26 mouse cellular contexts compared by ENCODE assay signal in the genomic region with DNA sequence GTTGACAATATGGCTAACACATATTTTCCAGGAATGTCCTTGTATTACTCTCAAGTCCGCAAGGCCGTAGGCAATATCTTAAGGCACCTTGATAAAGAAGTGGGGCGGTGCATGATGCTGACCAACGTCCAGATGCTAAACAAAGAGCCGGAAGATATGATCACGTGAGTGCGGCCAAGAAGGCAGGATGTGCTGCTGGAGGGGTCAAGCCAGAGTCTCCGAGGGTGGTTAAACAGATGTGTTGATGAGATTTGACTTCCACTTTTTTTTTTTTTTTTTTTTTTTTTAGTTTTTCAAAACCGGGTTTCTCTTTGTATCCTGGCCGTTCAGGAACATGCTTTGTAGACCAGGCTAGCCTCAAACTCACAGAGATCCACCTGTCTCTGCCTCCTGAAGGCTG.
DNase-seq lines count a peak whose midpoint lies in the region; ATAC-seq and TF ChIP-seq lines count a peak whose summit lies in the region.
"Had no signal": no experiment of that assay in that cellular context is flagged by ENCODE, and none has a peak within 500 bp of the region (broad histone marks: within the 10 kb centered on the region; RNA-seq: fewer than 3 reads in every experiment).

No protein-coding gene starts in this region.

- TF ChIP-seq CTCF in MEL (IDR thresholded peaks at IDR 0.05 in 2 of 3, conservative IDR thresholded peaks at IDR 0.05 in 1 of 3; ENCODE audit: control insufficient read depth in 1 of 3, insufficient read depth in 1 of 3, low read depth in 2 of 3, low read length in 3 of 3, poor library complexity in 1 of 3, severe bottlenecking in 1 of 3), result no peak

- no peak for TF ChIP-seq RAD21 in MEL (IDR thresholded peaks at IDR 0.05; ENCODE audit: low read depth, low read length)

- H3K4me2 ChIP-seq in heart, embryonic 12.5 days, result no peak overlapping the region

- no peak for ATAC-seq in heart, embryonic 12.5 days (ENCODE audit: insufficient number of reproducible peaks, low FRiP score)
- ATAC-seq: activated CD4-positive, CD25-positive, alpha-beta regulatory T cell, adult 4 months; CD4-positive, CD25-positive, alpha-beta regulatory T cell, adult 4 months; Patski had no signal

- no peaks in the 10 kb centered on the region for H3K79me2 ChIP-seq in MEL (ENCODE audit: control insufficient read depth, insufficient read depth, low read length, poor library complexity)

- no peaks in the 10 kb centered on the region for H3K9me3 ChIP-seq in heart, embryonic 12.5 days (replicated peaks)
- no peaks in the 10 kb centered on the region for H3K9me3 ChIP-seq in ES-E14 (ENCODE audit: control insufficient read depth, insufficient read depth, low read depth, low read length)
- no peaks in the 10 kb centered on the region for H3K9me3 ChIP-seq in MEL (replicated peaks; ENCODE audit: insufficient read depth, low read length)

- peak; percentile 89 for DNase-seq in heart, adult 11 months
- DNase-seq in 416B (ENCODE audit: low read depth), result peak; percentile 30
- no peak for DNase-seq in ES-E14 (ENCODE audit: low read depth, low spot score)
- DNase-seq in MEL (ENCODE audit: low read depth, low spot score), result no peak
- no peak for DNase-seq in adrenal gland, adult 18-20 months (ENCODE audit: low spot score in 2 of 2)
- no peak for DNase-seq in right cerebral cortex, postnatal 4 days
- DNase-seq in adrenal gland, postnatal 25 days, result no peak
- DNase-seq: adrenal gland, adult 2 months; adrenal gland, adult 8-10 months; adrenal gland, postnatal 10 days; adrenal gland, postnatal 14 days; adrenal gland, postnatal 36 days; B cell, adult 2 months; cerebellum, adult 11 months; cerebellum, adult 11-12 months; cerebellum, adult 18-20 months; cerebellum, adult 2 months; cerebellum, adult 8-10 months; cerebellum, adult 9-10 months; cerebellum, adult 9-11 months had no signal

- peaks cover 68% of the 10 kb centered on the region for H3K36me3 ChIP-seq in heart, embryonic 12.5 days
- H3K36me3 ChIP-seq in ES-E14 (ENCODE audit: control insufficient read depth, insufficient read depth, low read length, poor library complexity, severe bottlenecking), result no peaks in the 10 kb centered on the region; the same call in 1 of the 2 replicates
- H3K36me3 ChIP-seq in MEL (ENCODE audit: control insufficient read depth in 1 of 2, insufficient read depth in 2 of 2, low read length in 2 of 2), result peaks cover 0 to 10% of the 10 kb centered on the region in 2 experiments; a peak in 2 of 4 replicates
- H3K36me3 ChIP-seq: G1E had no signal

- H3K27me3 ChIP-seq in heart, embryonic 12.5 days (replicated peaks), result no peaks in the 10 kb centered on the region
- H3K27me3 ChIP-seq in MEL (ENCODE audit: control insufficient read depth in 1 of 2, insufficient read depth in 2 of 2, low read length in 2 of 2), result no peaks in the 10 kb centered on the region
- H3K27me3 ChIP-seq: CH12.LX, Patski had no signal

- H3K4me1 ChIP-seq in heart, embryonic 12.5 days (replicated peaks), result peaks cover 20% of the 10 kb centered on the region
- H3K4me1 ChIP-seq in ES-E14 (ENCODE audit: control insufficient read depth in 2 of 2, insufficient read depth in 2 of 2, low read length in 2 of 2, poor library complexity in 1 of 2) (no peaks in the 10 kb centered on the region), MEL (ENCODE audit: control insufficient read depth in 1 of 2, insufficient read depth in 2 of 2, low read length in 2 of 2) (peaks cover 10 to 12% of the 10 kb centered on the region in 2 experiments)

- WGBS in heart, embryonic 12.5 days, result 82% methylated on average over 10 of the region's 10 CpGs

- H3K4me3 ChIP-seq in heart, embryonic 12.5 days, result no peak overlapping the region
- H3K4me3 ChIP-seq in ES-E14 (ENCODE audit: insufficient read depth in 1 of 2, low read depth in 1 of 2, low read length in 2 of 2, poor library complexity in 1 of 2, severe bottlenecking in 1 of 2) (no peak overlapping the region), MEL (ENCODE audit: control insufficient read depth in 1 of 2, insufficient read depth in 1 of 2, low read depth in 2 of 2, low read length in 2 of 2) (no peak overlapping the region)

- no peak overlapping the region for H3K9ac ChIP-seq in heart, embryonic 12.5 days
- H3K9ac ChIP-seq in ES-E14 (ENCODE audit: insufficient read depth, low read depth, low read length, poor library complexity, severe bottlenecking) (no peak overlapping the region), MEL (ENCODE audit: control insufficient read depth, low read depth, low read length, poor library complexity, severe bottlenecking) (no peak overlapping the region)

- TF ChIP-seq POLR2A in MEL (IDR thresholded peaks at IDR 0.05; ENCODE audit: control insufficient read depth in 1 of 2, insufficient read depth in 1 of 2, low read depth in 1 of 2, low read length in 2 of 2, poor library complexity in 1 of 2), result no peak

- H3K27ac ChIP-seq in heart, embryonic 12.5 days (ENCODE audit: poor library complexity, severe bottlenecking), result no peak overlapping the region
- H3K27ac ChIP-seq in ES-E14 (ENCODE audit: insufficient read depth, low read depth, low read length, poor library complexity, severe bottlenecking), result no peak overlapping the region
- no peak overlapping the region for H3K27ac ChIP-seq in MEL (ENCODE audit: control insufficient read depth, low read depth, low read length)

- in situ Hi-C loops in ES-E14 (cut with MboI; ENCODE audit: low sequenced_read_pairs in 2 of 2, unreplicated experiment in 2 of 2), result no loop called here

- no peak for TF ChIP-seq EP300 in MEL (IDR thresholded peaks at IDR 0.05; ENCODE audit: low read depth in 1 of 2, low read length in 2 of 2)

TF ChIP-seq in ES-E14, 5 proteins besides CTCF, POLR2A, EP300 and RAD21:
- no peak for TF ChIP-seq CHD2 (IDR thresholded peaks at IDR 0.05; ENCODE audit: low read depth, low read length)
- TF ChIP-seq ZNF384 (IDR thresholded peaks at IDR 0.05; ENCODE audit: low read depth, low read length), result 0 out of 2 replicates have a peak, but pooled peaks have one; percentile 10

TF ChIP-seq in MEL, 35 proteins besides CTCF, POLR2A, EP300 and RAD21:
- no peak for TF ChIP-seq ZC3H11A (IDR thresholded peaks at IDR 0.05; ENCODE audit: low read depth, low read length)
- TF ChIP-seq MYC (IDR thresholded peaks at IDR 0.05; ENCODE audit: low read depth, low read length), result no peak
- TF ChIP-seq ZNF384 (IDR thresholded peaks at IDR 0.05; ENCODE audit: low read depth, low read length), result peak; percentile 54; the same call in 1 of the 2 replicates
- no peak for TF ChIP-seq UBTF (IDR thresholded peaks at IDR 0.05; ENCODE audit: borderline replicate concordance, insufficient read depth, low read depth, low read length)
- no peak for TF ChIP-seq TCF12 (IDR thresholded peaks at IDR 0.05; ENCODE audit: low read depth, low read length)

Comparison
In these comparisons a context has a peak if more than half of its experiments do, and no peak if none do; other contexts are left out.
1. DNase-seq: peak in heart, adult 11 months (single experiment) and 416B (single experiment); none in ES-E14 (single experiment), MEL (single experiment), adrenal gland, adult 18-20 months (0 of 2), right cerebral cortex, postnatal 4 days (single experiment) and adrenal gland, postnatal 25 days (single experiment).